Mouse (Mus musculus) lung, postnatal 0 days (tissue): ENCODE results near the gene Wdr20. TPM values are rescaled to one million over a fixed set of nuclear protein-coding genes. Genes with fewer than 3 reads are reported as not detected.

ENCODE experiments used
- ATAC-seq: fragments of 200-750 bp; cut with Nextera tagmentation; 2 replicates; pipeline ENCODE4 v1.8.0; 2017; ENCODE audit warnings: moderate library complexity
- DNase-seq: peaks from one replicate; pipeline ENCODE4 v3.0.0-alpha.2; 2016; ENCODE audit warnings: low spot score
- H3K27ac ChIP-seq: fragments of 300-500 bp; sonication (generic); 2 replicates; pipeline ENCODE4 v1.5.1; 2014; ENCODE audit warnings: antibody characterized with exemption, mild to moderate bottlenecking, low read length, mixed read lengths
- H3K27me3 ChIP-seq: fragments of 300-500 bp; sonication (generic); replicated peaks from 2 replicates; pipeline ENCODE4 v1.6.1; 2014; ENCODE audit warnings: low read length, mixed read lengths; ENCODE audit not compliant: insufficient read depth
- H3K36me3 ChIP-seq: fragments of 300-500 bp; sonication (generic); 2 replicates; pipeline ENCODE4 v1.6.1; 2014; ENCODE audit warnings: low read length, mixed read lengths; ENCODE audit not compliant: insufficient read depth
- H3K4me1 ChIP-seq: fragments of 300-500 bp; sonication (generic); 2 replicates; pipeline ENCODE4 v1.6.1; 2014; ENCODE audit warnings: antibody characterized with exemption, low read depth, low read length, mixed read lengths; ENCODE audit not compliant: insufficient read depth
- H3K4me2 ChIP-seq: fragments of 300-500 bp; sonication (generic); replicated peaks from 2 replicates; pipeline ENCODE4 v1.6.1; 2014; ENCODE audit warnings: low read depth, mild to moderate bottlenecking, low read length, moderate library complexity, mixed read lengths
- H3K4me3 ChIP-seq: fragments of 300-500 bp; sonication (generic); 2 replicates; pipeline ENCODE4 v1.5.1; 2014; ENCODE audit warnings: low read depth, low read length
- H3K9ac ChIP-seq: fragments of 300-500 bp; sonication (generic); replicated peaks from 2 replicates; pipeline ENCODE4 v1.6.1; 2014; ENCODE audit warnings: low read depth, mild to moderate bottlenecking
- H3K9me3 ChIP-seq: fragments of 300-500 bp; sonication (generic); 2 replicates; pipeline ENCODE4 v1.6.1; 2016; ENCODE audit warnings: low read length, mixed read lengths
- CTCF ChIP-seq: IDR thresholded peaks from 2 replicates; pipeline ENCODE4 v1.5.1; 2016; ENCODE audit warnings: antibody characterized with exemption, mild to moderate bottlenecking
- EP300 ChIP-seq: IDR thresholded peaks from 2 replicates; pipeline ENCODE4 v1.6.1; 2016; ENCODE audit warnings: antibody characterized with exemption, mild to moderate bottlenecking, control low read depth
- WGBS: fragments of 180-500 bp; shearing (Covaris S2); extraction: QIAGEN DNeasy Blood & Tissue Kit; methylation state at CpG from one replicate; pipeline ENCODE4 v1.1.7; 2014; 5-methylcytosine and 5-hydroxymethylcytosine counted together
- polyA plus RNA-seq: library from polyadenylated mRNA; unstranded; fragments of >200 nt; fragmentation: Nextera tagmentation; extraction: Ambion mirVana; gene quantifications from 2 replicates; pipeline ENCODE4 v1.2.1, GENCODE M21; 2015

The Wdr20 gene
- polyA plus RNA-seq, 1 experiment from 2014 or later = 12.5 TPM

GRCm38 (mm10) chr12:110813624-110814023 is 75.9 kb downstream of the Wdr20 start:
- H3K27ac ChIP-seq = no peak overlapping the region
- WGBS = 77% methylated on average over 6 of the region's 6 CpGs
- H3K4me3 ChIP-seq = no peak overlapping the region
- H3K4me2 ChIP-seq = no peak overlapping the region
- H3K9me3 ChIP-seq = no peaks in the 10 kb centered on the region
- ATAC-seq (no peak), DNase-seq (no peak)
- no peak overlapping the region for H3K9ac ChIP-seq
- H3K4me1 ChIP-seq = no peaks in the 10 kb centered on the region
- TF ChIP-seq CTCF (no peak), EP300 (no peak)
- no peaks in the 10 kb centered on the region for H3K36me3 ChIP-seq
- H3K27me3 ChIP-seq = no peaks in the 10 kb centered on the region

- no peaks in the 10 kb centered on the region for H3K36me3 ChIP-seq
- no peak overlapping the region for H3K4me3 ChIP-seq
- H3K4me2 ChIP-seq = no peak overlapping the region
- H3K9ac ChIP-seq = no peak overlapping the region
- H3K9me3 ChIP-seq = no peaks in the 10 kb centered on the region
- 58% methylated on average over 17 of the region's 17 CpGs for WGBS
- H3K4me1 ChIP-seq = no peaks in the 10 kb centered on the region
- H3K27me3 ChIP-seq = no peaks in the 10 kb centered on the region
- DNase-seq (no peak), ATAC-seq (0 out of 2 replicates have a peak, but pooled peaks have one; percentile 33)
- TF ChIP-seq CTCF (no peak), EP300 (no peak)
- H3K27ac ChIP-seq = no peak overlapping the region
Observed at GRCm38 (mm10) chr12:110814924-110815323, 77.2 kb downstream of the Wdr20 start.

GRCm38 (mm10) chr12:110816833-110817232 is 79.1 kb downstream of the Wdr20 start:
- Histone ChIP-seq H3K9ac (no peak overlapping the region), H3K27me3 (no peaks in the 10 kb centered on the region), H3K27ac (no peak overlapping the region), H3K4me1 (no peaks in the 10 kb centered on the region), H3K4me3 (no peak overlapping the region), H3K4me2 (no peak overlapping the region), H3K9me3 (no peaks in the 10 kb centered on the region), H3K36me3 (no peaks in the 10 kb centered on the region)
- DNase-seq = peak; percentile 76
- TF ChIP-seq EP300 = peak; percentile 31; the same call in 1 of the 2 replicates
- peak; percentile 26; the same call in 1 of the 2 replicates for TF ChIP-seq CTCF
- peak; percentile 76 for ATAC-seq
- WGBS = 55% methylated on average over 2 of the region's 2 CpGs

GRCm38 (mm10) chr12:110819367-110819766 is 81.6 kb downstream of the Wdr20 start:
- H3K4me1 ChIP-seq = no peaks in the 10 kb centered on the region
- H3K36me3 ChIP-seq = no peaks in the 10 kb centered on the region
- TF ChIP-seq EP300 (no peak), CTCF (no peak)
- WGBS = 46% methylated on average over 8 of the region's 8 CpGs
- H3K4me3 ChIP-seq = no peak overlapping the region
- no peaks in the 10 kb centered on the region for H3K9me3 ChIP-seq
- DNase-seq = no peak
- H3K27me3 ChIP-seq = no peaks in the 10 kb centered on the region
- no peak overlapping the region for H3K4me2 ChIP-seq
- no peak overlapping the region for H3K9ac ChIP-seq
- ATAC-seq = peak; percentile 41; the same call in 1 of the 2 replicates
- no peak overlapping the region for H3K27ac ChIP-seq

GRCm38 (mm10) chr12:110821787-110822186 is 84.0 kb downstream of the Wdr20 start:
- H3K4me3 ChIP-seq = no peak overlapping the region
- H3K36me3 ChIP-seq = no peaks in the 10 kb centered on the region
- H3K9ac ChIP-seq = no peak overlapping the region
- H3K27ac ChIP-seq = no peak overlapping the region
- H3K4me2 ChIP-seq = no peak overlapping the region
- TF ChIP-seq EP300 (no peak), CTCF (0 out of 2 replicates have a peak, but pooled peaks have one; percentile 2)
- H3K9me3 ChIP-seq = no peaks in the 10 kb centered on the region
- H3K27me3 ChIP-seq = no peaks in the 10 kb centered on the region
- H3K4me1 ChIP-seq = no peaks in the 10 kb centered on the region
- 79% methylated on average over 2 of the region's 2 CpGs for WGBS
- DNase-seq = no peak
- no peak for ATAC-seq

- H3K27ac ChIP-seq = no peak overlapping the region
- H3K4me2 ChIP-seq = no peak overlapping the region
- DNase-seq (no peak), ATAC-seq (no peak)
- no peak for TF ChIP-seq EP300
- TF ChIP-seq CTCF = no peak
- H3K36me3 ChIP-seq = no peaks in the 10 kb centered on the region
- no peak overlapping the region for H3K4me3 ChIP-seq
- no peaks in the 10 kb centered on the region for H3K4me1 ChIP-seq
- H3K9me3 ChIP-seq = no peaks in the 10 kb centered on the region
- 74% methylated on average over 7 of the region's 7 CpGs for WGBS
- no peak overlapping the region for H3K9ac ChIP-seq
- H3K27me3 ChIP-seq = no peaks in the 10 kb centered on the region
Observed at GRCm38 (mm10) chr12:110822366-110822765, 84.6 kb downstream of the Wdr20 start.

GRCm38 (mm10) chr12:110828908-110829307 is 91.2 kb downstream of the Wdr20 start:
- H3K27me3 ChIP-seq = no peaks in the 10 kb centered on the region
- WGBS = 90% methylated on average over 4 of the region's 4 CpGs
- DNase-seq = no peak
- H3K4me3 ChIP-seq = no peak overlapping the region
- ATAC-seq = no peak
- no peaks in the 10 kb centered on the region for H3K9me3 ChIP-seq
- H3K9ac ChIP-seq = no peak overlapping the region
- no peaks in the 10 kb centered on the region for H3K4me1 ChIP-seq
- H3K36me3 ChIP-seq = no peaks in the 10 kb centered on the region
- no peak for TF ChIP-seq CTCF
- no peak for TF ChIP-seq EP300
- H3K4me2 ChIP-seq = no peak overlapping the region
- no peak overlapping the region for H3K27ac ChIP-seq
